Mouse (Mus musculus) heart, embryonic 14.5 days (tissue): ENCODE data around the gene Ttc7b. TPM values are rescaled to one million over a fixed set of nuclear protein-coding genes. Genes with fewer than 3 reads are reported as not detected.

Source experiments
- ATAC-seq: fragments of 200-750 bp; cut with Nextera tagmentation; 2 replicates; pipeline ENCODE4 v1.8.0; 2017; ENCODE audit warnings: low read depth, moderate TSS enrichment; ENCODE audit not compliant: insufficient number of reproducible peaks, insufficient read depth, low FRiP score
- H3K27ac ChIP-seq, 2 experiments: fragments of 200-500 bp in 1 of 2; fragments of 300-500 bp in 1 of 2; sonication (generic) in 1 of 2; replicated peaks in 1 of 2; 2 replicates each; pipeline ENCODE4 v1.5.1; 2012 to 2014; ENCODE audit warnings: low read depth in 2 of 2, low read length in 2 of 2, control low read depth in 1 of 2, mild to moderate bottlenecking in 1 of 2, mixed read lengths in 1 of 2; ENCODE audit not compliant: control insufficient read depth in 1 of 2, insufficient read depth in 1 of 2
- H3K27me3 ChIP-seq: fragments of 300-500 bp; sonication (generic); 2 replicates; pipeline ENCODE4 v1.6.1; 2014; ENCODE audit warnings: mild to moderate bottlenecking, low read length, control low read depth; ENCODE audit not compliant: control insufficient read depth, insufficient read depth
- H3K36me3 ChIP-seq: fragments of 300-500 bp; sonication (generic); 2 replicates; pipeline ENCODE4 v1.6.1; 2014; ENCODE audit warnings: mild to moderate bottlenecking, control low read depth, low read length, mixed read lengths; ENCODE audit not compliant: control insufficient read depth, insufficient read depth
- H3K4me1 ChIP-seq, 2 experiments: fragments of 200-500 bp in 1 of 2; fragments of 300-500 bp in 1 of 2; sonication (generic) in 1 of 2; 2 replicates each; pipeline ENCODE4 v1.6.1; 2012 to 2014; ENCODE audit warnings: low read length in 2 of 2, control low read depth in 1 of 2, mixed read lengths in 1 of 2; ENCODE audit not compliant: control insufficient read depth in 2 of 2, insufficient read depth in 2 of 2
- H3K4me2 ChIP-seq: fragments of 300-500 bp; sonication (generic); 2 replicates; pipeline ENCODE4 v1.6.1; 2014; ENCODE audit warnings: mild to moderate bottlenecking, low read length
- H3K4me3 ChIP-seq, 2 experiments: fragments of 200-500 bp in 1 of 2; fragments of 300-500 bp in 1 of 2; sonication (generic) in 1 of 2; 2 replicates each; pipeline ENCODE4 v1.5.1; 2012 to 2014; ENCODE audit warnings: low read length in 2 of 2, mild to moderate bottlenecking in 2 of 2, control low read depth in 1 of 2, low read depth in 1 of 2, moderate library complexity in 1 of 2; ENCODE audit not compliant: control insufficient read depth in 1 of 2, insufficient read depth in 1 of 2
- H3K9ac ChIP-seq: fragments of 300-500 bp; sonication (generic); 2 replicates; pipeline ENCODE4 v1.6.1; 2014; ENCODE audit warnings: mild to moderate bottlenecking, low read length
- H3K9me3 ChIP-seq: fragments of 300-500 bp; sonication (generic); 2 replicates; pipeline ENCODE4 v1.6.1; 2016; ENCODE audit warnings: low read length, control low read depth; ENCODE audit not compliant: control insufficient read depth
- WGBS: fragments of 180-500 bp; shearing (Covaris S2); extraction: QIAGEN DNeasy Blood & Tissue Kit; methylation state at CpG from one replicate; pipeline ENCODE4 v1.1.7; 2014; 5-methylcytosine and 5-hydroxymethylcytosine counted together
- polyA plus RNA-seq: library from polyadenylated mRNA; unstranded; fragments of >200 nt; fragmentation: Nextera tagmentation; extraction: Ambion mirVana; gene quantifications from 2 replicates; pipeline ENCODE4 v1.2.1, GENCODE M21; 2014

The Ttc7b gene
- polyA plus RNA-seq, 1 experiment from 2014 or later: 16.5 TPM

DNA sequence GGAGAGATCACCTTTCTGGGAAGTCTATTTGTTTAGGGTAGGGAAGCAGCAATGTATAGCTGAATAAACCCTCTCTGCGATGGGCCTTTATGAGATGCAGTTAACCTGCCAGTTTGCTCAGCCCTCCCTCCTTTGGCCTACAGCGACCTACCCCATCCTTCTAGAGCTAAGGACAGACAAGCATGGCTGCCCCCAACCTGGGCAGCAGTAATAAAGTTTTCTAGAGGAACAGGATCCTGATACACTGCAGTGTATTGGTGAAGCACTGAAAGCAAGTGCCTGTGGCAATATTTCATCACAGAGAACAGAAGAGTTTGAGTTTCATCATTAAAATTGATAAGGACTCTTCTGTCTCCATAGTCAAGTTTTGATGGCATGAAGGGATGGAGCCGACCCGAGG lies 79.0 kb downstream of the Ttc7b start:
- H3K9me3 ChIP-seq: no peaks in the 10 kb centered on the region
- ATAC-seq: no peak
- WGBS: 87% methylated on average over 4 of the region's 4 CpGs
- peaks cover 29 to 33% of the 10 kb centered on the region in 2 experiments for H3K4me1 ChIP-seq
- no peak overlapping the region for H3K4me2 ChIP-seq
- no peak overlapping the region for H3K4me3 ChIP-seq
- peaks cover 16% of the 10 kb centered on the region for H3K36me3 ChIP-seq
- H3K9ac ChIP-seq: no peak overlapping the region
- no peak overlapping the region for H3K27ac ChIP-seq
- H3K27me3 ChIP-seq: no peaks in the 10 kb centered on the region

DNA sequence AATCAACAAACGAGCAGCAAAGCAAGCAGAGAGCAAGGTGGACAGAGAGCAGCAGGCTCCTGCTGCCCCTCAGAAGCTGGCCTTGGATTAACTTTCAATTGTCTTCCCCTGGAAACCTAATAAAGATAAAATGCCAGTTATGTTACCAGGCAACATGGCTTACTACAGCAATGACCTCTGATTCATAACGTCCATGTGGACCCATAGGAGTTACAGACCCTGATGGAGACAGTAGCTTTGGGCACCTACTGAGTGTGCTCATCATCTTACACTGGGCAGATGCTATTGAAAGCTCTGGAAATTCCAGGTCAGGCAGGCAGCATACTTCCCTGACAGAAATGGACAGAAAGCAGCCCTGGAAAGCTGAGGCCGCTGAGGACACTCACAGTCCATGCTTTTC lies 80.7 kb downstream of the Ttc7b start:
- Histone ChIP-seq H3K27me3 (no peaks in the 10 kb centered on the region), H3K4me1 (peaks cover 17 to 27% of the 10 kb centered on the region in 2 experiments), H3K4me2 (no peak overlapping the region), H3K4me3 (no peak overlapping the region), H3K9me3 (no peaks in the 10 kb centered on the region), H3K36me3 (peaks cover 22% of the 10 kb centered on the region), H3K9ac (no peak overlapping the region), H3K27ac (peak overlapping the region; percentile 68 to 69)
- no peak for ATAC-seq
- WGBS: 27% methylated on average over 3 of the region's 3 CpGs

DNA sequence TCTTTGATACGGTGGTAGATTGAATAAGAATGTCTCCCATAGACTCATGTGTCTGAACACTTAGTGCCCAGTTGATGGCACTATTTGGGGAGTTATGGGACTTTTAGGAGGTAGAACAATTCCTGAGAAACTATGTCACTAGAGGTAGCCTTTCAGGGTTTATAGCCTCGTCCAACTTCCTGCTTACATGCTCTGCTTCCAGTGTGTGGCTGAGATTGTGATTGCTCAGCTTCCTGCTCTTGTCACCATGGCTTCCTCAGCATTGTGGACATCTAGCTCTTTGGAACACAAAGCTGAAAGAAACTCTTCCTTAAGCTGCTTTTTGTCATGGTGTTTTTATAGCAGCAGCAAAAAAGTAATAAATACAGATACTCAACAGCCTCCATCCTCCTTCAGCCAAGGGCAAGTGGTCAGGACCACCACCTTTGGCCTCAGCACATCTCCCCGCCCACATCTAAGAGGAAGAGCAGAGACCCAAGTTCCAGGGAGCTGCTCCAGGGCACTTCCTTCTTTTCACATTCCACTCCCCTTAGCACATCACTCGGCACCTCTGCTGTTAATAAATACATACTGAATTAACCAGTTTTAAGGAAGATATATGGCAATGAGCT lies 81.4 kb downstream of the Ttc7b start:
- Histone ChIP-seq H3K27me3 (no peaks in the 10 kb centered on the region), H3K9ac (no peak overlapping the region), H3K4me3 (no peak overlapping the region), H3K4me1 (peaks cover 17 to 24% of the 10 kb centered on the region in 2 experiments), H3K27ac (peak overlapping the region; percentile 68 to 69), H3K36me3 (peaks cover 22% of the 10 kb centered on the region), H3K4me2 (no peak overlapping the region), H3K9me3 (no peaks in the 10 kb centered on the region)
- 0 out of 2 replicates have a peak, but pooled peaks have one; percentile 19 for ATAC-seq
- WGBS: 64% methylated on average over 4 of the region's 4 CpGs

DNA sequence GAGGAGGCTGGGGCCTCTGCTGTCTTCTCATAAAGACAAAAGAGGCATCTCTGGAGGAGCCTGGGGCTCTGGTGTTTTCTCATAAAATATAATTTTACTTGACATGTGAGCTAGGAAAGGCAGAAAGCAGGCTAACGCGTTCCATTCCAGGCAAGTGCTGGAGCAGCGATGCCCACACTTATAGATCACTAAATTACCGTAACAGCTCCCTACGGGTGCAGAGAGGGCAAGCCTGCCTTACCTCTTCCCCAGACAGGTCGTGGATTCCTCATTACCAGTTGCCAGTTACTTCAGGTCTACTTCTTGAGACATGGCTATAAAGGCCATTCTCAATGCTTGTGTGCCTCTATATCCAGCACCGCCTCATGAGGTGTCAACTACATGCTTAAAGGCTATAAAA lies 82.1 kb downstream of the Ttc7b start:
- Histone ChIP-seq H3K4me2 (no peak overlapping the region), H3K4me3 (no peak overlapping the region), H3K9me3 (no peaks in the 10 kb centered on the region), H3K27ac (peak overlapping the region in 1 of 2 experiments; percentile 69; a peak in 2 of 4 replicates), H3K27me3 (no peaks in the 10 kb centered on the region), H3K4me1 (peaks cover 17 to 22% of the 10 kb centered on the region in 2 experiments), H3K9ac (no peak overlapping the region), H3K36me3 (peaks cover 22% of the 10 kb centered on the region)
- WGBS: 95% methylated on average over 7 of the region's 7 CpGs
- ATAC-seq: no peak

DNA sequence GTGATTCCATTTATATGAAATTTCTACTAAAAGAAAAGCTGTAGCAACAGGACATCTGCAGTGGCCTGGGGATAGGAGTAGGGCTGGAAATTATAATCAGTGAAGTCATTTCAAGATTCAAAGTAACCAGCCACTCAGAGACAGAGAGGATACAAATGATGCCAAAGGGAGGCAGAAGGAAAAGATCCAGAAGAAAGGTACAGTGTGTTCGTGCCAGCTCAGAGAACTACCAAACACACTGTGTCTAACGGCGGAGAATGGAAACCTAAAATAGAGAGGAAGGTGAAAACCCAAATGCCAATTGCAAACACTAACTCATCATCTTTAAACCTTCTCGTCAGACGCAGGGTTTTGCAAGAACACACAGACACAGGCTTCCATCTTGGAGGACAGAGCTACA lies 82.8 kb downstream of the Ttc7b start:
- Histone ChIP-seq H3K9ac (no peak overlapping the region), H3K4me2 (no peak overlapping the region), H3K36me3 (peaks cover 19% of the 10 kb centered on the region), H3K9me3 (no peaks in the 10 kb centered on the region), H3K4me3 (no peak overlapping the region), H3K4me1 (peaks cover 17 to 20% of the 10 kb centered on the region in 2 experiments), H3K27ac (no peak overlapping the region), H3K27me3 (no peaks in the 10 kb centered on the region)
- WGBS: 91% methylated on average over 5 of the region's 5 CpGs
- no peak for ATAC-seq

DNA sequence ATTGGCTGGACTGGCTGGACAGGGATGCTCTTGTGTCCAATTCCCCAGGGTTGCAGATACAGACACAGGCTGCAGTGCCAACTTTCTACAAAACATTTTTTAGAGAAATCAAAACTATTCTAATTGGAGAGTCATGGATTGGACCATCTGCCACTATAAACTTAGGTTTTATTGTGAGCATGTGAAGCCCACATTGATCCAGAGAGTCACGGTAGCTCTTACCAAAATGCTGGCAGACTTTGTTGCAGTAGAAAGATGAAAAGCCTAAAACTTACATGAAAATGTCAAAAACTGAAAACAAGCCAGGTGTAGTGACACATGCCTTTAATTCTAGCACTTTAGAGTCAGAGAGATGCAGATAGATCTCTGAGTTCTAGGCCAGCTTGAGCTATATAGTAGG lies 84.9 kb downstream of the Ttc7b start:
- Histone ChIP-seq H3K27me3 (no peaks in the 10 kb centered on the region), H3K9ac (no peak overlapping the region), H3K36me3 (peaks cover 14% of the 10 kb centered on the region; the same call in 1 of the 2 replicates), H3K9me3 (no peaks in the 10 kb centered on the region), H3K4me1 (peaks cover 16 to 24% of the 10 kb centered on the region in 2 experiments), H3K4me3 (no peak overlapping the region), H3K4me2 (no peak overlapping the region), H3K27ac (no peak overlapping the region)
- WGBS: 95% methylated on average over 1 of the region's 1 CpGs
- ATAC-seq: no peak

DNA sequence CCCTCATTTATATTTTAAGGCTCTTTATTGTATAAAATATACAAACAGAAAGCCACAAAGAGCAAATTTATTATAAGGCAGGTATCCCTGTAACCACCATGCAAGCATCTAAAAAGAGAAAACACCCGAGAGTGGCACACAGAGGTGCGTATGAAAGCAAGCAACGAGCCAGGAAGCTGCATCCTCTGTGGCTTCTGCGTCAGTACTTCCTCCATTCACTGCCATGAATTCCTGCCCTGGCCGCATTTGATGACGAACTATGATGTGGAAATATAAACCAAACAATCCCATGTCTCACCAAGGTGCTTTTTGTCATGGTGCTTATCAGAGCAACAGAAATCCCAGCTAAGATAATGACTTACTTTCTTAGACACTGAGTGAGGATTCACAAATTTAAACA lies 88.8 kb downstream of the Ttc7b start:
- no peak for ATAC-seq
- WGBS: 84% methylated on average over 6 of the region's 6 CpGs
- peaks cover 3 to 11% of the 10 kb centered on the region in 2 experiments; a peak in 2 of 4 replicates for H3K4me1 ChIP-seq

More for the DNA sequence above, 88.8 kb downstream of the Ttc7b start:
- no peak overlapping the region for H3K4me3 ChIP-seq
- no peak overlapping the region for H3K9ac ChIP-seq
- no peaks in the 10 kb centered on the region for H3K27me3 ChIP-seq
- H3K36me3 ChIP-seq: peaks cover 9% of the 10 kb centered on the region; the same call in 1 of the 2 replicates
- no peak overlapping the region for H3K27ac ChIP-seq
- no peaks in the 10 kb centered on the region for H3K9me3 ChIP-seq
- H3K4me2 ChIP-seq: no peak overlapping the region
